Mouse (Mus musculus) thymus, adult 2 months (tissue): ENCODE data around the gene Cbfa2t3.

Experiments used
- CTCF ChIP-seq: fragments of 200-500 bp; IDR thresholded peaks from 2 replicates; pipeline ENCODE4 v1.5.1; 2012; ENCODE audit warnings: mild to moderate bottlenecking, control low read depth, low read length, moderate library complexity, borderline replicate concordance; ENCODE audit not compliant: control insufficient read depth, poor library complexity, insufficient read depth; ENCODE audit errors: extremely low read depth
- POLR2A ChIP-seq: fragments of 200-500 bp; IDR thresholded peaks from 2 replicates; pipeline ENCODE4 v1.6.1; 2012; ENCODE audit warnings: mild to moderate bottlenecking, low read length, control low read depth, moderate library complexity; ENCODE audit not compliant: control insufficient read depth, poor library complexity, insufficient read depth; ENCODE audit errors: extremely low read depth

DNA sequence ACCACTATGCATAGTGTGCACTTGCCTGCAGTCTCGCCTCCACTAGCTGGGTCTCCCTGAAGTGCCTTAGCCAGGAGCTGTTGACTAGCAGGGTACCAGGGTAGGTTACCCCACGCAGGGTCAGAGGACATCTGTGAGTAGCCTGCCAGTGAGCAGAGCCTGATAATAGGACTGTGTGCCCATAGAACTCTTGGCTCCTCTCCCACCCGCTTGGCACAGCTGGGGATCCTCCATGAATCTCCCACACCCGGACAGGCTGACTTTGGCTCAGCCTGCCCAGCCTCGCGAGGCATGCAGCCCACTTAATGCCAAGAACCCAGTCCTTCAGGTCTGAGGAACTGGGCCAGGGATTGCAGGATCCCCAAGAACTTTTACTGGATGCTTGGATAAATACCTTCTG, 7.9 kb downstream of the Cbfa2t3 start:
- TF ChIP-seq POLR2A = no peak
- no peak for TF ChIP-seq CTCF
